Mouse (Mus musculus) embryonic facial prominence, embryonic 11.5 days (tissue): Measurements from ENCODE around the gene Necap1. TPM values are rescaled to one million over a fixed set of nuclear protein-coding genes. Genes with fewer than 3 reads are reported as not detected.

ENCODE experiments used
- ATAC-seq: fragments of 200-750 bp; cut with Nextera tagmentation; replicated peaks from 2 replicates; pipeline ENCODE4 v1.8.0; 2017; ENCODE audit warnings: low read depth; ENCODE audit not compliant: insufficient number of reproducible peaks, low FRiP score, low TSS enrichment
- DNase-seq: peaks from one replicate; pipeline ENCODE4 v3.0.0-alpha.2; 2015; ENCODE audit warnings: low spot score
- H3K27ac ChIP-seq: fragments of 300-500 bp; sonication (generic); replicated peaks from 2 replicates; pipeline ENCODE4 v1.5.1; 2014; ENCODE audit warnings: mild to moderate bottlenecking, low read depth, low read length, control low read depth
- H3K27me3 ChIP-seq: fragments of 300-500 bp; sonication (generic); 2 replicates; pipeline ENCODE4 v1.6.1; 2014; ENCODE audit warnings: mild to moderate bottlenecking, low read length, moderate library complexity, mixed read lengths; ENCODE audit not compliant: control insufficient read depth, insufficient read depth
- H3K36me3 ChIP-seq: fragments of 300-500 bp; sonication (generic); replicated peaks from 2 replicates; pipeline ENCODE4 v1.6.1; 2014; ENCODE audit warnings: low read depth, mild to moderate bottlenecking, low read length, moderate library complexity, mixed read lengths; ENCODE audit not compliant: control insufficient read depth, insufficient read depth
- H3K4me1 ChIP-seq: fragments of 300-500 bp; sonication (generic); 2 replicates; pipeline ENCODE4 v1.6.1; 2014; ENCODE audit warnings: low read length, mixed read lengths; ENCODE audit not compliant: control insufficient read depth, insufficient read depth
- H3K4me2 ChIP-seq: fragments of 300-500 bp; sonication (generic); 2 replicates; pipeline ENCODE4 v1.6.1; 2014; ENCODE audit warnings: low read depth, mild to moderate bottlenecking, control low read depth, low read length, moderate library complexity
- H3K4me3 ChIP-seq: fragments of 300-500 bp; sonication (generic); 2 replicates; pipeline ENCODE4 v1.5.1; 2014; ENCODE audit warnings: low read depth, low read length, control low read depth
- H3K9ac ChIP-seq: fragments of 300-500 bp; sonication (generic); replicated peaks from 2 replicates; pipeline ENCODE4 v1.6.1; 2014; ENCODE audit warnings: mild to moderate bottlenecking, control low read depth, low read length
- H3K9me3 ChIP-seq: fragments of 300-500 bp; sonication (generic); replicated peaks from 2 replicates; pipeline ENCODE4 v1.6.1; 2016; ENCODE audit warnings: mild to moderate bottlenecking, low read length, inconsistent platforms, mixed read lengths; ENCODE audit not compliant: control insufficient read depth
- WGBS: fragments of 180-500 bp; shearing (Covaris S2); extraction: QIAGEN DNeasy Blood & Tissue Kit; methylation state at CpG from one replicate; pipeline ENCODE4 v1.1.7; 2014; 5-methylcytosine and 5-hydroxymethylcytosine counted together
- polyA plus RNA-seq: library from polyadenylated mRNA; unstranded; fragments of >200 nt; fragmentation: Nextera tagmentation; extraction: Ambion mirVana; gene quantifications from 2 replicates; pipeline ENCODE4 v1.2.1, GENCODE M21; 2014

Necap1 gene
- polyA plus RNA-seq, 1 experiment from 2014 or later: 67.0 TPM

DNA sequence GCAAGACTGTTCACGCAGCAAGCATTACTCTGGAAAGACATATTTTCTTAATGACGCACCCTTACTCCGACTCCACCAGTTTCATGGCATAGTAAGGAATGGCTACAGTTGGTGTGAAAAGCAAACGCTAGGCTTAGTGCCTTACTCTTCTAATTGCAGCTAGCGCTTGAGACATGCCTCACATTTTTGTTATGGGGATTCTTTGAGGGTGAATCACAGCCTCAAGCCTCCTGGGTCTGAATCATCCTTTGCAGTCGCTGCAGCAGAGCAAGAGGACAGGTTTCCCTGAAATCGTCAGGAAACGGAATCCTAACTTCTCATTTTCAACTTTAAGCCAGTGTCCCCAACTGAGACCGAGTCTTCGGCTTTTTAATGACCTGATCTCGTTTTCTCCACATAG is 4.4 kb upstream of the Necap1 start:
- Histone ChIP-seq H3K4me2 (no peak overlapping the region), H3K27me3 (no peaks in the 10 kb centered on the region), H3K9ac (no peak overlapping the region), H3K9me3 (no peaks in the 10 kb centered on the region), H3K4me3 (no peak overlapping the region), H3K27ac (no peak overlapping the region), H3K36me3 (no peaks in the 10 kb centered on the region), H3K4me1 (no peaks in the 10 kb centered on the region)
- WGBS: 82% methylated on average over 11 of the region's 11 CpGs
- no peak for ATAC-seq
- DNase-seq: no peak

DNA sequence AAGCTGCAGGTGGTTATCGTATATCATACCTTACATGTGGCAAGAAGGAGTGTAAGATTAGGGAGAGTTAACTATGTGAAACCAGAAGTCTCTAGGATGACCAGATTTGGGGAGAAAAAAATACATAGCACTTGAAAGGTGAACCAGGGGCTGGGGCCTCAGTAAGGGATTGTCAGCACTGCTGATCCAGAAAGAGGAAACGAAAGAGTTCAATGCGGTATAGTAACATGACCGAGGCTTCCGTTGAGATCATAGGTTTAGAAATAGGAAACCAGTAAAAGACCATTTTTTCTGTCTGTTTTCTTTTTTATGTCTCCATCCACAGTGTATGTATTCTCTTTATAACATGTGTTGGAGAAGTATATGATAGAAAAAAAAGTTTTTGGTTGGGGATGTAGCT is 1.5 kb upstream of the Necap1 start:
- ATAC-seq: no peak
- H3K36me3 ChIP-seq: no peaks in the 10 kb centered on the region
- no peaks in the 10 kb centered on the region for H3K9me3 ChIP-seq
- no peak for DNase-seq
- no peak overlapping the region for H3K4me2 ChIP-seq
- H3K27me3 ChIP-seq: no peaks in the 10 kb centered on the region
- H3K4me3 ChIP-seq: no peak overlapping the region
- no peak overlapping the region for H3K27ac ChIP-seq
- no peak overlapping the region for H3K9ac ChIP-seq
- H3K4me1 ChIP-seq: no peaks in the 10 kb centered on the region
- WGBS: 94% methylated on average over 5 of the region's 5 CpGs

DNA sequence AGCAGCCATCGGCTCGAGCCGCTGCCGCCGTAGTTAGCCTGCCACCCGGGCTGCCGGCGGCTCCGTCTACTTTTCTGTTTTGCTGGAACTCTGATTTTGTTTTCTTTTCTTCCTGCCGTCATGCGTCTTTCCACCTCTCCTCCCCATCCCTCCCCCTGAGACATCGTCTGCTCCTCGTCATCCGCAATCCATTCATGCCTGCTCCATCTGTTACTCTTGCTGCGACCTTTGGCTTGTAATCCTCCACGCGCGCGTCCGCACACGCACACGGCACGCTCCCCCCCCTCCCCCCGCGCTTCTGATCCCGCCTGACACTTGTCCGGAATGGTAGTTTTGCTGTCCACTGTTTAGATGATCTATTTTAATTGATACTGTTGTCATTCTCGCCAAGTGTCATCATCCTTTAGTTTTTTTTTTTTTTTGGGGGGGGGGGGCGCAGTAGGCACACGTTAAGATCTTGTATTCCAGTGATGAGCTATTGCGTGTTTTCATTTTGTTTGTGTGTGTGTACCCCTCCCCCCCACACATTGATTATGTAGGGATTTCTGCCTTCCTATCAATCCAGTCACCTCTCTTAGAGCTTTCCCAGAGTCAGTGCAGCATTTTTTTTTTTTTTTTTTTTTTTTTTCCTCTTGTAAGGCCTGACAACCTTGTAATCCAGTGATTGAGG is 581 bp downstream of the Necap1 start:
- H3K9me3 ChIP-seq: no peaks in the 10 kb centered on the region
- peak overlapping the region; percentile 72 for H3K9ac ChIP-seq
- DNase-seq (peak; percentile 49), ATAC-seq (peak; percentile 73)
- peak overlapping the region; percentile 49; the same call in 1 of the 2 replicates for H3K27ac ChIP-seq
- H3K4me3 ChIP-seq: peak overlapping the region; percentile 64
- no peaks in the 10 kb centered on the region for H3K27me3 ChIP-seq
- peak overlapping the region; percentile 49 for H3K4me2 ChIP-seq
- under 1% methylated on average over 31 of the region's 31 CpGs for WGBS
- H3K4me1 ChIP-seq: no peaks in the 10 kb centered on the region
- H3K36me3 ChIP-seq: no peaks in the 10 kb centered on the region

DNA sequence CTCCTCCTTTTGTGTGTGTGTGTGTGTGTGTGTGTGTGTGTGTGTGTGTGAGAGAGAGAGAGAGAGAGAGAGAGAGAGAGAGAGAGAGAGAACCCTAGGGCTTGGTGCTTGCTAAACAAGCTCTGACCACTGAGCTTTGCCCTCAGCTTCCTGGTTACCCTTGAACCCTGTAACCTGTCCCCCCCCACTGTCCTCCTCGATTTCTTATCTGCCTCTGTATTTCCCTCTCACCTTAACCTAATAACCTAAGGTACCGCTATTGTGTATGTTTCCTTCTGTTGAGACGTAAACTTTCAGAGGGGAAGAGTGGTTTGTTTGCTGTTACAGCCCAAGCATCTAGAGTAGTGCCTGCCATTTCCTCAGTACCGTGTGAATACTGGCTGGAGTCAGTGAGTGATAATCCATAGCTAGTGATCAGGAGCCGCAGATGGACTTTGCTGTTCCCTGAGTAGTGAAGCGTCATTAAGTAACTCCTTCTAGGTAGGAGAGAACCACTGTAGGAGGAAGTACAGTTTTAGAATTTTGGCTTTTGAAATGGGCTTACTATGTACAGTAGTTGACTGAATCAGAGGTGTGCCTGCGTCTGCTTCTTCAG is 5.0 kb downstream of the Necap1 start:
- Histone ChIP-seq H3K9me3 (no peaks in the 10 kb centered on the region), H3K36me3 (peaks cover 4% of the 10 kb centered on the region), H3K27ac (no peak overlapping the region), H3K9ac (no peak overlapping the region), H3K4me3 (no peak overlapping the region), H3K4me2 (no peak overlapping the region), H3K4me1 (no peaks in the 10 kb centered on the region), H3K27me3 (no peaks in the 10 kb centered on the region)
- WGBS: 91% methylated on average over 7 of the region's 7 CpGs
- DNase-seq (no peak), ATAC-seq (no peak)

DNA sequence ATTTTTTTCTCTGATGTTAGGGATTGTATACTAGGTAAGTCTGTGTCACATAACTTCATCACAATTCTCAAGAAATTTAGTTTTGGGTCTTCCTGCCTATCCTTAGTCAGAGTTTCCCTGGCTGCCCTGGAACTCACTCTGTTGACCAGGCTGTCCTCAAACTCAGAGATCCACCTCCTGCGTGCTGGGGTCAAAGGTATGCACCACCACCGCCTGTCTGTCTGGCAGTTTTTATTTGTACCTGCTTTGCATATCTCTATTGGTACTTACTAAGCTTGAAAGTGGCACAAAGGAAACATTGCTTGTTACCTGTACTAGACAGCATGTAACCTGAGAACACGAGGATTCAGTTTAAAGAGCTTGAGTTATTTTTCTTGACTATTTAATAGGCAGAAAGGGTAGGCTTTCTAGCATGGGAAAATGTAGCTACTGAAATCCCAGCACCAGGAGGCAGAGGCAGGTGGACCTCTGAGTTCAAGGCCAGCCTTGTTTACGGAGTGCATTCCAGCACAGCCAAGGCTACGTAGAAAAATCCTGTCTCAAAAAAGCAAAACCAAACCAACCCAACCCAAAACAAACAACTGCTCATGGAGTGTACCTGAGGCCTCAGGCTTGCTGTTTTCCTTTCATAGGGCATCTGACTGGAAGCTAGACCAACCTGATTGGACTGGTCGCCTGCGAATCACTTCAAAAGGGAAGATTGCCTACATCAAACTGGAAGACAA is 5.7 kb downstream of the Necap1 start:
- Histone ChIP-seq H3K9me3 (no peaks in the 10 kb centered on the region), H3K4me2 (no peak overlapping the region), H3K27me3 (no peaks in the 10 kb centered on the region), H3K4me1 (no peaks in the 10 kb centered on the region), H3K9ac (no peak overlapping the region), H3K27ac (no peak overlapping the region), H3K4me3 (no peak overlapping the region), H3K36me3 (peaks cover 4% of the 10 kb centered on the region)
- no peak for DNase-seq
- ATAC-seq: no peak
- 94% methylated on average over 7 of the region's 7 CpGs for WGBS

DNA sequence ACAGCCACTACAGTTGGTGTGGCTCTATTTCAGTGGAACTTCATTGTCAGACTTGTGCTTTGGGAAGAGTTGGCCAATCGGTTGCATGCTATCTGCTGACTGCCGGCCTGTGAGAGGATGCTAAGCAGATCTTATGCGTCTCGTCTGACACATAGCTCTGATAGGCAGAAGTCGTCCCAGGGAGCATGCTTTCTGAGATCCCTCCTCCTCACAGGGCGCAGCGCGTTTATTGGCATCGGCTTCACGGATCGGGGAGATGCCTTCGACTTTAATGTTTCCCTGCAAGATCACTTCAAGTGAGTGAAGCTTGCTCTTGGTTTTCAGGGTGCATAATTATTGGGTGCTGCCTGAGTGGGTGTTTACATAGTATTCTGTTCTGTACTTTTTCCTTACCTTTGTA is 7.0 kb downstream of the Necap1 start:
- Histone ChIP-seq H3K9me3 (no peaks in the 10 kb centered on the region), H3K27me3 (no peaks in the 10 kb centered on the region), H3K4me1 (no peaks in the 10 kb centered on the region), H3K9ac (no peak overlapping the region), H3K4me3 (no peak overlapping the region), H3K27ac (no peak overlapping the region), H3K4me2 (no peak overlapping the region), H3K36me3 (peaks cover 4% of the 10 kb centered on the region)
- DNase-seq (no peak), ATAC-seq (no peak)
- 92% methylated on average over 12 of the region's 12 CpGs for WGBS

DNA sequence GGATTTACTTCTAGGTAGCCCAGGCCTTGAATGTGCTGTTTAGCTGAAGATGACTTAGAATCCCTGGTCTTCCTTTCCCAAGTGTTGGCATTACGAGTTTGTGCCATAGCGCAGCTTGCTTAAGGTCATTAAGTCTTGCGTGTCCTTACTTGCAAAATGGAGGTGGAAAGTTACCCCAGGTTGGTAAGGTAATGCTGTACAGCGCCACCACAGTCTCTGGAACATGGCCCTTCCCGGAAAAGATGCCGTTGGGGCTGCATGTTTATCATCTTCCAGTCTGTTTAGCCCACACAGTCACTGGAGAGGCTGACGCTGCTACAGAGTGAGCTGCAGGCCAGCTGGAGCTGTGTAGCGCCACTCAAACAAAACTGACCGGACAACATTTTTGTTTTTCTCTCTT is 9.3 kb downstream of the Necap1 start:
- no peak for DNase-seq
- no peaks in the 10 kb centered on the region for H3K9me3 ChIP-seq
- no peak overlapping the region for H3K9ac ChIP-seq
- WGBS: 93% methylated on average over 9 of the region's 9 CpGs
- no peak overlapping the region for H3K4me2 ChIP-seq
- no peak overlapping the region for H3K4me3 ChIP-seq
- no peaks in the 10 kb centered on the region for H3K4me1 ChIP-seq
- H3K27ac ChIP-seq: no peak overlapping the region
- peaks cover 14% of the 10 kb centered on the region for H3K36me3 ChIP-seq
- ATAC-seq: no peak
- H3K27me3 ChIP-seq: no peaks in the 10 kb centered on the region

DNA sequence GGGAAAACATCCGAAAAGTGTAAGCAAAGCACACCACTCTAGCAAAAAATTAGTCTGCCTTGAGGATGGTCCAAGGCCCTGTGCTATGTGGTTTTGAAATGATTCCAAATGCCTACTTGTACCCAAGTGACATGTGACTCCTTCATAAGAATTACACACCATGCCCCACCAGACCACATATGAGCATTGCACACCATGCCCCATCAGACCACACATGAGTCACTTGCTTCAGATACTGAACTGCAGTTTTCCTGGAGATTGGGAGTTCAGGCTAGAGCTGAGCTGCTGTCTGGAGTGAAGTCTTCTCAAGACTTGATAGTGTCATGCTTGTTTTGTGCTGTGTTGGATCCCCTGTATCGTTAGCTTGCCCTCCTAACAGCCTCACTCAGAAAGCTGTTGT is 15.3 kb downstream of the Necap1 start:
- H3K4me1 ChIP-seq: no peaks in the 10 kb centered on the region

More for the DNA sequence above, 15.3 kb downstream of the Necap1 start:
- H3K27ac ChIP-seq: no peak overlapping the region
- no peak overlapping the region for H3K4me3 ChIP-seq
- no peak overlapping the region for H3K9ac ChIP-seq
- H3K4me2 ChIP-seq: no peak overlapping the region
- peaks cover 10% of the 10 kb centered on the region; the same call in 1 of the 2 replicates for H3K36me3 ChIP-seq
- H3K9me3 ChIP-seq: no peaks in the 10 kb centered on the region
- H3K27me3 ChIP-seq: no peaks in the 10 kb centered on the region
- no peak for DNase-seq
- WGBS: 93% methylated on average over 2 of the region's 2 CpGs
- no peak for ATAC-seq
